Mouse (Mus musculus) E14TG2a.4 (cell line): ENCODE results near the gene Mta3.

Source experiments
- CTCF ChIP-seq: conservative IDR thresholded peaks from 2 replicates; pipeline ENCODE4 v1.5.1; 2014; ENCODE audit warnings: low read length
- NANOG ChIP-seq: IDR thresholded peaks from 2 replicates; pipeline ENCODE4 v1.6.1; 2014; ENCODE audit warnings: borderline replicate concordance, low read length, mixed read lengths

GRCm38 (mm10) chr17:83690418-83690817, 15.5 kb upstream of the Mta3 start:
- no peak for TF ChIP-seq CTCF
- no peak for TF ChIP-seq NANOG
